18 mouse cellular contexts compared by ENCODE assay signal in the genomic region with DNA sequence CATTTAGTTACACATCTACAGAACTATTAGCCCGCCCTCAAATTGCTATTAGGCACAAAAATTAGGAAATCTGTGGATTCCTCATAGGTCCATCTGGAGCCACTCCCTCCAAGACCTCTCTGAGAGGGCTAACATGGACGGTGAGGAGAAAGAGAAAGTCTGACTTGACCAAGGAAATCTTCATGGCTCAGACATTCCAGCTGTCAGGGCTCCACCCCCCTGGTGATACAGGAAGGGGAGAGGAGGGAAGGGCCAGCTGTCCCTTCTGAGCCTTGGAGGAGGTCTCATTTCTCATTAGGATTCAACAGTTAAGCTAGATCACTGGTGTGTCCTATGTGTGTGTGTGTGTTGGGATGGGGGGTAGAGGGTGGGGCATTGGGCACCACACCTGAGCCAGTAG. TPM values are rescaled to one million over a fixed set of nuclear protein-coding genes. Genes with fewer than 3 reads are reported as not detected.
A peak's percentile ranks its signal among the peaks of the same experiment; 100 is the strongest.
DNase-seq lines count a peak whose midpoint lies in the region; ATAC-seq and TF ChIP-seq lines count a peak whose summit lies in the region.
"Not testable (repeated sequence)": the region's sequence is repeated elsewhere in the genome, so short reads cannot be mapped to it uniquely, and the experiment has no call there.
"Had no signal": no experiment of that assay in that cellular context is flagged by ENCODE, and none has a peak within 500 bp of the region (broad histone marks: within the 10 kb centered on the region; RNA-seq: fewer than 3 reads in every experiment).

A gene (plus strand): TSS at position 259 of the 400 bp plus-strand sequence.

- not testable (repeated sequence) for TF ChIP-seq EP300 in lung, postnatal 0 days (IDR thresholded peaks at IDR 0.05)

- H3K27me3 ChIP-seq in embryonic facial prominence, embryonic 14.5 days (replicated peaks; ENCODE audit: control insufficient read depth, insufficient read depth, low read length); kidney, embryonic 14.5 days (ENCODE audit: control insufficient read depth, insufficient read depth, low read length); lung, embryonic 15.5 days; lung, postnatal 0 days (replicated peaks; ENCODE audit: insufficient read depth, low read length); small intestine, adult 2 months (ENCODE audit: control insufficient read depth, insufficient read depth, low read length): not testable (repeated sequence)

- DNase-seq in embryonic facial prominence, embryonic 14.5 days (ENCODE audit: low spot score); large intestine, adult 2 months (ENCODE audit: low read depth, low spot score): not testable (repeated sequence)
- DNase-seq in heart, adult 11 months, result peak; percentile 76
- peak; percentile 50 for DNase-seq in lung, postnatal 0 days (ENCODE audit: low spot score)

- 56% methylated on average over 2 of the region's 2 CpGs for WGBS in embryonic facial prominence, embryonic 14.5 days
- WGBS in kidney, embryonic 14.5 days, result 74% methylated on average over 2 of the region's 2 CpGs
- WGBS in large intestine, adult 2 months, result 46% methylated on average over 2 of the region's 2 CpGs
- 28% methylated on average over 2 of the region's 2 CpGs for WGBS in lung, embryonic 15.5 days
- 37% methylated on average over 2 of the region's 2 CpGs for WGBS in lung, postnatal 0 days
- 36% methylated on average over 2 of the region's 2 CpGs for WGBS in small intestine, adult 2 months

- H3K4me3 ChIP-seq in embryonic facial prominence, embryonic 14.5 days (ENCODE audit: low read depth, low read length); kidney, embryonic 14.5 days (ENCODE audit: low read length); lung, embryonic 15.5 days; lung, postnatal 0 days (ENCODE audit: low read depth, low read length): not testable (repeated sequence)
- peak within 1 kb of the TSS; percentile 51 for H3K4me3 ChIP-seq in small intestine, adult 2 months (ENCODE audit: low read depth, low read length)

- H3K4me1 ChIP-seq in embryonic facial prominence, embryonic 14.5 days (ENCODE audit: control insufficient read depth, insufficient read depth, low read length); kidney, embryonic 14.5 days (ENCODE audit: control insufficient read depth, insufficient read depth, low read length); lung, embryonic 15.5 days; lung, postnatal 0 days (ENCODE audit: insufficient read depth, low read depth, low read length); small intestine, adult 2 months (ENCODE audit: control insufficient read depth, insufficient read depth, insufficient read length, low read length): not testable (repeated sequence)

- not testable (repeated sequence) for TF ChIP-seq CTCF in lung, postnatal 0 days (IDR thresholded peaks at IDR 0.05); small intestine, adult 2 months (IDR thresholded peaks at IDR 0.05; ENCODE audit: extremely low read depth, insufficient read length, insufficient replicate concordance, low read depth, low read length)

- peak; percentile 47; the same call in 1 of the 2 replicates for ATAC-seq in embryonic facial prominence, embryonic 14.5 days (ENCODE audit: low read depth)
- 0 out of 2 replicates have a peak, but pooled peaks have one; percentile 41 for ATAC-seq in kidney, embryonic 14.5 days (ENCODE audit: low FRiP score, low TSS enrichment)
- ATAC-seq in lung, embryonic 15.5 days (ENCODE audit: borderline replicate concordance, extremely low read depth, low FRiP score, low TSS enrichment), result peak; percentile 19; the same call in 1 of the 2 replicates
- ATAC-seq in lung, postnatal 0 days, result peak; percentile 50

- TF ChIP-seq POLR2A in small intestine, adult 2 months (IDR thresholded peaks at IDR 0.05; ENCODE audit: low read depth, low read length), result not testable (repeated sequence)

- not testable (repeated sequence) for H3K9ac ChIP-seq in embryonic facial prominence, embryonic 14.5 days (ENCODE audit: low read depth, low read length); kidney, embryonic 14.5 days (ENCODE audit: low read depth, low read length); lung, embryonic 15.5 days; lung, postnatal 0 days (replicated peaks; ENCODE audit: low read depth)

- H3K27ac ChIP-seq in embryonic facial prominence, embryonic 14.5 days (replicated peaks; ENCODE audit: low read depth, low read length); kidney, embryonic 14.5 days (ENCODE audit: low read depth, low read length); lung, embryonic 15.5 days; lung, postnatal 0 days (ENCODE audit: low read length): not testable (repeated sequence)
- H3K27ac ChIP-seq in small intestine, adult 2 months (ENCODE audit: insufficient read depth, low read depth, low read length), result peak within 1 kb of the TSS; percentile 86

- H3K9me3 ChIP-seq in embryonic facial prominence, embryonic 14.5 days (ENCODE audit: control insufficient read depth, low read length); kidney, embryonic 14.5 days (ENCODE audit: control insufficient read depth, low read length); lung, embryonic 15.5 days; lung, postnatal 0 days (ENCODE audit: low read length): not testable (repeated sequence)

- H3K4me2 ChIP-seq in embryonic facial prominence, embryonic 14.5 days (ENCODE audit: low read depth, low read length); kidney, embryonic 14.5 days (replicated peaks; ENCODE audit: low read depth, low read length); lung, embryonic 15.5 days; lung, postnatal 0 days (replicated peaks; ENCODE audit: low read depth, low read length): not testable (repeated sequence)

- not testable (repeated sequence) for H3K36me3 ChIP-seq in embryonic facial prominence, embryonic 14.5 days (ENCODE audit: control insufficient read depth, insufficient read depth, low read length); kidney, embryonic 14.5 days (ENCODE audit: control insufficient read depth, insufficient read depth, low read length); lung, embryonic 15.5 days; lung, postnatal 0 days (ENCODE audit: insufficient read depth, low read length); small intestine, adult 2 months (ENCODE audit: control insufficient read depth, insufficient read depth, low read length)

RNA-seq across cellular contexts. Expression of the gene that starts here (rescaled TPM):
- 0.71 TPM in 1 of 2 replicates, not detected in the other for polyA plus RNA-seq in embryonic facial prominence, embryonic 14.5 days (2014; fragmentation: Nextera tagmentation; extraction: Ambion mirVana)
- polyA plus RNA-seq in kidney, embryonic 14.5 days (2014; fragmentation: Nextera tagmentation; extraction: Ambion mirVana), result not detected in 2 replicates
- 13.6 and 31.8 TPM in 2 replicates for polyA plus RNA-seq in large intestine, adult 2 months (2012; rRNA removed)
- polyA plus RNA-seq in lung, embryonic 15.5 days (2015; fragmentation: Nextera tagmentation; extraction: Ambion mirVana), result 0.06 and 0.15 TPM in 2 replicates
- 0.19 and 0.25 TPM in 2 replicates for polyA plus RNA-seq in lung, postnatal 0 days (2015; fragmentation: Nextera tagmentation; extraction: Ambion mirVana)
- polyA plus RNA-seq in small intestine, adult 2 months (2012; rRNA removed), result 40.9 and 113 TPM in 2 replicates
- polyA plus RNA-seq: activated CD4-positive, CD25-positive, alpha-beta regulatory T cell, adult 4 months; C2C12; cerebellum, adult 2 months; cortical plate, adult 2 months; embryonic facial prominence, embryonic 10.5 days; erythroblast, embryonic 14.5 days; forebrain, embryonic 10.5 days; forebrain, embryonic 13.5 days; forebrain, embryonic 15.5 days; forebrain, postnatal 0 days; Patski had no signal

Comparison
In these comparisons a context has a peak if more than half of its experiments do, and no peak if none do; other contexts are left out.
1. Peak in ATAC-seq in embryonic facial prominence, embryonic 14.5 days; RNA of the gene not detected or under 1 TPM.
2. Peak in ATAC-seq in kidney, embryonic 14.5 days; RNA of the gene not detected or under 1 TPM.
3. Peak in ATAC-seq in lung, embryonic 15.5 days; RNA of the gene not detected or under 1 TPM.
4. Peak in DNase-seq and ATAC-seq in lung, postnatal 0 days; RNA of the gene not detected or under 1 TPM.